Mouse (Mus musculus) liver, postnatal 0 days (tissue): ENCODE data around the gene Slc35c2. TPM values are rescaled to one million over a fixed set of nuclear protein-coding genes. Genes with fewer than 3 reads are reported as not detected.

Experiments
- ATAC-seq: fragments of 200-750 bp; cut with Nextera tagmentation; 2 replicates; pipeline ENCODE4 v1.8.0; 2017; ENCODE audit warnings: mild to moderate bottlenecking, moderate library complexity
- DNase-seq: peaks from one replicate; pipeline ENCODE4 v3.0.0-alpha.2; 2016
- H3K27ac ChIP-seq: fragments of 300-500 bp; sonication (generic); 2 replicates; pipeline ENCODE4 v1.5.1; 2014; ENCODE audit warnings: antibody characterized with exemption, moderate library complexity, mild to moderate bottlenecking, low read depth
- H3K27me3 ChIP-seq: fragments of 300-500 bp; sonication (generic); 2 replicates; pipeline ENCODE4 v1.6.1; 2014; ENCODE audit warnings: low read length, control low read depth, mixed read lengths; ENCODE audit not compliant: insufficient read depth
- H3K36me3 ChIP-seq: fragments of 300-500 bp; sonication (generic); replicated peaks from 2 replicates; pipeline ENCODE4 v1.6.1; 2014; ENCODE audit warnings: mild to moderate bottlenecking, control low read depth, low read length, moderate library complexity, mixed read lengths; ENCODE audit not compliant: insufficient read depth
- H3K4me1 ChIP-seq: fragments of 300-500 bp; sonication (generic); 2 replicates; pipeline ENCODE4 v1.6.1; 2014; ENCODE audit warnings: antibody characterized with exemption, mild to moderate bottlenecking, control low read depth; ENCODE audit not compliant: insufficient read depth
- H3K4me2 ChIP-seq: fragments of 300-500 bp; sonication (generic); 2 replicates; pipeline ENCODE4 v1.6.1; 2014; ENCODE audit warnings: low read depth, mild to moderate bottlenecking, low read length, moderate library complexity, mixed read lengths
- H3K4me3 ChIP-seq: fragments of 300-500 bp; sonication (generic); 2 replicates; pipeline ENCODE4 v1.5.1; 2014; ENCODE audit warnings: low read depth, low read length
- H3K9ac ChIP-seq: fragments of 300-500 bp; sonication (generic); replicated peaks from 2 replicates; pipeline ENCODE4 v1.6.1; 2014; ENCODE audit warnings: mild to moderate bottlenecking, moderate library complexity
- H3K9me3 ChIP-seq: fragments of 300-500 bp; sonication (generic); 2 replicates; pipeline ENCODE4 v1.6.1; 2016; ENCODE audit warnings: mild to moderate bottlenecking, control low read depth, low read length, mixed read lengths
- CTCF ChIP-seq: sonication (generic); IDR thresholded peaks from 2 replicates; pipeline ENCODE4 v1.5.1; 2016; ENCODE audit warnings: antibody characterized with exemption, low read depth
- EP300 ChIP-seq: IDR thresholded peaks from 2 replicates; pipeline ENCODE4 v1.6.1; 2016; ENCODE audit warnings: antibody characterized with exemption, low read depth, mild to moderate bottlenecking
- WGBS: fragments of 180-500 bp; shearing (Covaris S2); extraction: QIAGEN DNeasy Blood & Tissue Kit; methylation state at CpG from one replicate; pipeline ENCODE4 v1.1.7; 2014; ENCODE audit not compliant: insufficient replicate concordance; 5-methylcytosine and 5-hydroxymethylcytosine counted together
- polyA plus RNA-seq: library from polyadenylated mRNA; unstranded; fragments of >200 nt; fragmentation: Nextera tagmentation; extraction: Ambion mirVana; gene quantifications from 2 replicates; pipeline ENCODE4 v1.2.1, GENCODE M21; 2015

The Slc35c2 gene
- polyA plus RNA-seq, 1 experiment from 2014 or later, result 30.5 TPM

DNA sequence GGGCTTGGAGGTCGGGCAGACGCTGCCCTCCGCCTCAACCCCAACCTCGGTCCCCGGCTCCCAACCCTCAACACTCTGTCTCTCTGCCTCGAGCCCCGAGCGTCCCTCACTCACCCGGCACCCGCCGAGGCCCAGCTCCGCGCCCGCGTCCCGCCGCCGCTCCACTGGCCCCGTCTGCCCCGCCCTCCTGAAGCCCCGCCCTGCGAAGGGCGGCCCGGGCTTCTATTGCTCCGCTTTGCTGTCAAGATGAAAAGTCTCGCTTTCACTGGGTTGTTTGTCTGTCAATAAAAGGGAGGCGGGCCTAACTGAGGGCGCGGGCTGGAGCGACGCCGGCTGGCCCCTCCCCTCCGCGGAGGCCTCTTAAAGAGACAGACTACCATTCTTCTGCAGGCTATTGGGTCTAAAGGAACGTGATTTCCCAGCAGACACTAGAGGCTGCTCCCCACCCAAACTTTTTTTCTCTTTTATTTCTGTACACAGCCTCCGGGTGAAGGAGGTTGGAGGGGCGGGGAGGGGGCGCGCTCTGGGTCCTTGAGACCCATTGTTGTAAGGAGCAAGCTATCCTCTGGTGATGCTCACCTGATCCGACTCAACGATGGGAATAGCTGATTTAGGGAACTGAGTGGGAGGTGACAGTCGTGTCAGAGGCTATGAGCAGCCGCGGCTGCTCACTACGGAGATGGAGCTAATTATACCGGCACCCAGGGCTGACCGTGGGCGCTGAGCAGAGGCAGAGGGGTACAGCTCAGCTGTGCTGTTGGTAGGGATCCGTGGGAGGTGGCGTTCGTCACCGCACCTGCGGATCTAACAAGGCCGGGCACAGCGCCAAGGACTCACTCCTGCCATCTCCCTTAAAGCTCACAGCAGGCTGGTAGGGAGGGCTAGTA lies 38.9 kb upstream of the Slc35c2 start, which contains the start of gene Elmo2:
TSS of gene Elmo2 (minus strand) at position 176 of the 887 bp plus-strand sequence.
- peaks cover 61% of the 10 kb centered on the region for H3K4me1 ChIP-seq

GRCm38 (mm10) chr2:165325521-165326303 lies 38.0 kb upstream of the Slc35c2 start:
- TF ChIP-seq EP300, result no peak
- TF ChIP-seq CTCF, result no peak
- Histone ChIP-seq H3K27me3 (no peaks in the 10 kb centered on the region), H3K9ac (peak overlapping the region; percentile 79), H3K4me2 (peak overlapping the region; percentile 78), H3K27ac (0 out of 2 replicates have a peak overlapping the region, but pooled peaks have one; percentile 34), H3K9me3 (no peaks in the 10 kb centered on the region), H3K4me1 (peaks cover 69% of the 10 kb centered on the region), H3K36me3 (no peaks in the 10 kb centered on the region), H3K4me3 (peak overlapping the region; percentile 72)
- 2% methylated on average over 30 of the region's 30 CpGs for WGBS
- no peak for DNase-seq
- peak; percentile 16 for ATAC-seq

More for the DNA sequence above, 38.9 kb upstream of the Slc35c2 start, which contains the start of gene Elmo2:
- Histone ChIP-seq H3K9ac (peak within 1 kb of the TSS; percentile 79), H3K27ac (peak within 1 kb of the TSS; percentile 34; the same call in 1 of the 2 replicates), H3K9me3 (no peaks in the 10 kb centered on the region), H3K27me3 (no peaks in the 10 kb centered on the region), H3K4me3 (peak within 1 kb of the TSS; percentile 72), H3K4me2 (peak within 1 kb of the TSS; percentile 78), H3K36me3 (no peaks in the 10 kb centered on the region)
- TF ChIP-seq CTCF, result no peak
- ATAC-seq (peak; percentile 99), DNase-seq (peak; percentile 97)
- under 1% methylated on average over 52 of the region's 55 CpGs for WGBS

- no peaks in the 10 kb centered on the region for H3K36me3 ChIP-seq
- H3K4me1 ChIP-seq, result peaks cover 75% of the 10 kb centered on the region
- no peak overlapping the region for H3K9ac ChIP-seq
- no peak overlapping the region for H3K27ac ChIP-seq
- DNase-seq, result no peak
- no peak overlapping the region for H3K4me2 ChIP-seq
- H3K4me3 ChIP-seq, result no peak overlapping the region
- H3K27me3 ChIP-seq, result no peaks in the 10 kb centered on the region
- ATAC-seq, result no peak
- TF ChIP-seq EP300 (no peak), CTCF (no peak)
- H3K9me3 ChIP-seq, result no peaks in the 10 kb centered on the region
- WGBS, result 78% methylated on average over 5 of the region's 5 CpGs
Measured at GRCm38 (mm10) chr2:165323928-165324327, 36.3 kb upstream of the Slc35c2 start.

DNA sequence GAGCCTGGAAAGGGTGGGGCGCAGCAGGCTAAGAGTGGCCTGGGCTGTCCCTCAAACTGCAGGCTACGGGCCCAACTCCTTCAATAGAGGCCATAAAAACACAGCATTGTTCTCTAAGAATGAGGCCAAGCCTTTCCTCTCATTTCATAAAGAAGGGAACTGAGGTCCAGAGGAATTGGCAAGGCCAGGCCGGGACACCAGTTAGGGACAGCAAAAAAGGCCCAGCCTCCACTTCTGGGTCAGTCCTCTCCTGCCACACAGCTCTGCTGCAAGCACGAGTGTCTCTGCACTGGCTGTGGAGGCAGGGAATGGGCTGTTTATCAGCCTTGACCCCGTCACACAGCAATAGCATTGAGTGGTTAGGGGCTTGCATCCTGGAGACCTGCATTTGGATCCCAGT lies 35.8 kb upstream of the Slc35c2 start:
- Histone ChIP-seq H3K4me2 (no peak overlapping the region), H3K27me3 (no peaks in the 10 kb centered on the region), H3K9ac (no peak overlapping the region), H3K4me3 (no peak overlapping the region), H3K36me3 (no peaks in the 10 kb centered on the region), H3K9me3 (no peaks in the 10 kb centered on the region), H3K4me1 (peaks cover 75% of the 10 kb centered on the region), H3K27ac (no peak overlapping the region)
- 75% methylated on average over 5 of the region's 5 CpGs for whole genome bisulfite sequencing
- DNase-seq (no peak), ATAC-seq (no peak)
- TF ChIP-seq CTCF (no peak), EP300 (no peak)

DNA sequence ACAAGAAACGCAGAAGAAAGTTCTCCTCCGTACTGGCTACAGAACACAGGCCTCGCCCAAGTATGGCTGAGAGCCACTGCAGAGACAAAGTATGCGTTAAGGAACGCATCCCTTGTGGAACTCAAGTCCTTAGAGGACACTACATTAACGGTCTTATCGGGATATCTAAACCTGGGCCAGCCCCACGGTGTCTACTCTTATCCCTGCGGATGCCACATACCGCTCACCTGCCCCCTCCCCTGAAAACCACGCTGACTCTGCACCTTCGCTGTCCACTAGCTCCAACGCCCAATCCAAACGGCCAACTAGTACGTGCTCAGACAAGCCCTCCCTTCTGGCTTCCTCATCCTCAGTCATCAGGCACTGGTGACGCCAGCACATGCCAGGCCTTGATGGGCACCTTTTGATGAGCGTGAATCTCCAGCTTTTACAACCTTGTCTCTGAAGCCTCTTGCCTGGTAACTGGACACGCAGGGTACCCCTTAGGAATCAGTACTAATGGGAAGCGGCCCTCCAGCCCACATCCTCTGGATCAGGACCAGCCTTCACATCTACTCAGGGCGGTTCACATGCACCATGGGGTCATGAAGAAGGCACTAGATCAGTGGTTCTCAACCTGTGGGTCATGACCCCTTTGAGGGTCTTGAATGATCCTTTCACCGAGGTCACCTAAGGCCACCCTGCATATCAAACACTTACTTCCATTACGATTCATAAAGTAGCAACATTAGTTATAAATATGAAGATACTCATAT lies 34.5 kb upstream of the Slc35c2 start:
- WGBS, result 75% methylated on average over 22 of the region's 22 CpGs
- no peak for TF ChIP-seq EP300
- no peak for TF ChIP-seq CTCF
- peaks cover 82% of the 10 kb centered on the region for H3K4me1 ChIP-seq
- no peaks in the 10 kb centered on the region for H3K36me3 ChIP-seq
- ATAC-seq, result no peak
- H3K27me3 ChIP-seq, result no peaks in the 10 kb centered on the region
- 0 out of 2 replicates have a peak overlapping the region, but pooled peaks have one; percentile 62 for H3K4me2 ChIP-seq
- H3K27ac ChIP-seq, result peak overlapping the region; percentile 88
- DNase-seq, result no peak
- H3K9ac ChIP-seq, result no peak overlapping the region
- no peaks in the 10 kb centered on the region for H3K9me3 ChIP-seq
- H3K4me3 ChIP-seq, result no peak overlapping the region
